Mouse (Mus musculus): ENCODE measurements around the gene Itga11.

GRCm38 (mm10) chr9:62829877-62830276 is 152.3 kb downstream of the Itga11 start:
- TF ChIP-seq GATA1 (IDR thresholded peaks at IDR 0.05; ENCODE audit: borderline replicate concordance, low read length) (no peak), FLI1 (IDR thresholded peaks at IDR 0.05; ENCODE audit: low read length) (no peak)

Measured in megakaryocyte, embryonic 14.5 days (primary cell).